Mouse (Mus musculus) kidney, postnatal 0 days (tissue): ENCODE measurements around the gene Pigb. TPM values are rescaled to one million over a fixed set of nuclear protein-coding genes. Genes with fewer than 3 reads are reported as not detected.

Experiments
- ATAC-seq: fragments of 200-750 bp; cut with Nextera tagmentation; replicated peaks from 2 replicates; pipeline ENCODE4 v1.8.0; 2017; ENCODE audit warnings: low read depth, moderate number of reproducible peaks, moderate TSS enrichment, moderate library complexity; ENCODE audit not compliant: low FRiP score
- DNase-seq: peaks from one replicate; pipeline ENCODE4 v3.0.0-alpha.2; 2016; ENCODE audit warnings: low spot score
- H3K27ac ChIP-seq: fragments of 300-500 bp; sonication (generic); 2 replicates; pipeline ENCODE4 v1.5.1; 2014; ENCODE audit warnings: mild to moderate bottlenecking
- H3K27me3 ChIP-seq: fragments of 300-500 bp; sonication (generic); 2 replicates; pipeline ENCODE4 v1.6.1; 2014; ENCODE audit warnings: low read length, mixed read lengths; ENCODE audit not compliant: insufficient read depth
- H3K36me3 ChIP-seq: fragments of 300-500 bp; sonication (generic); 2 replicates; pipeline ENCODE4 v1.6.1; 2014; ENCODE audit warnings: low read length, mixed read lengths; ENCODE audit not compliant: insufficient read depth
- H3K4me1 ChIP-seq: fragments of 300-500 bp; sonication (generic); replicated peaks from 2 replicates; pipeline ENCODE4 v1.6.1; 2014; ENCODE audit warnings: antibody characterized with exemption, low read length, mixed read lengths; ENCODE audit not compliant: insufficient read depth
- H3K4me2 ChIP-seq: fragments of 300-500 bp; sonication (generic); 2 replicates; pipeline ENCODE4 v1.6.1; 2014; ENCODE audit warnings: mild to moderate bottlenecking, low read length, moderate library complexity, mixed read lengths
- H3K4me3 ChIP-seq: fragments of 300-500 bp; sonication (generic); replicated peaks from 2 replicates; pipeline ENCODE4 v1.5.1; 2014; ENCODE audit warnings: low read depth, low read length
- H3K9ac ChIP-seq: fragments of 300-500 bp; sonication (generic); 2 replicates; pipeline ENCODE4 v1.6.1; 2014; ENCODE audit warnings: low read depth, low read length
- H3K9me3 ChIP-seq: fragments of 300-500 bp; sonication (generic); replicated peaks from 2 replicates; pipeline ENCODE4 v1.6.1; 2016; ENCODE audit warnings: low read length, inconsistent platforms, mixed read lengths
- CTCF ChIP-seq: IDR thresholded peaks from 2 replicates; pipeline ENCODE4 v1.5.1; 2016; ENCODE audit warnings: antibody characterized with exemption, low read depth, mild to moderate bottlenecking, moderate library complexity
- WGBS: fragments of 180-500 bp; shearing (Covaris S2); extraction: QIAGEN DNeasy Blood & Tissue Kit; methylation state at CpG from one replicate; pipeline ENCODE4 v1.1.7; 2014; 5-methylcytosine and 5-hydroxymethylcytosine counted together
- polyA plus RNA-seq: library from polyadenylated mRNA; unstranded; fragments of >200 nt; fragmentation: Nextera tagmentation; extraction: Ambion mirVana; gene quantifications from 2 replicates; pipeline ENCODE4 v1.2.1, GENCODE M21; 2015

Gene Pigb
- polyA plus RNA-seq, 1 experiment from 2014 or later = 10.8 TPM

DNA sequence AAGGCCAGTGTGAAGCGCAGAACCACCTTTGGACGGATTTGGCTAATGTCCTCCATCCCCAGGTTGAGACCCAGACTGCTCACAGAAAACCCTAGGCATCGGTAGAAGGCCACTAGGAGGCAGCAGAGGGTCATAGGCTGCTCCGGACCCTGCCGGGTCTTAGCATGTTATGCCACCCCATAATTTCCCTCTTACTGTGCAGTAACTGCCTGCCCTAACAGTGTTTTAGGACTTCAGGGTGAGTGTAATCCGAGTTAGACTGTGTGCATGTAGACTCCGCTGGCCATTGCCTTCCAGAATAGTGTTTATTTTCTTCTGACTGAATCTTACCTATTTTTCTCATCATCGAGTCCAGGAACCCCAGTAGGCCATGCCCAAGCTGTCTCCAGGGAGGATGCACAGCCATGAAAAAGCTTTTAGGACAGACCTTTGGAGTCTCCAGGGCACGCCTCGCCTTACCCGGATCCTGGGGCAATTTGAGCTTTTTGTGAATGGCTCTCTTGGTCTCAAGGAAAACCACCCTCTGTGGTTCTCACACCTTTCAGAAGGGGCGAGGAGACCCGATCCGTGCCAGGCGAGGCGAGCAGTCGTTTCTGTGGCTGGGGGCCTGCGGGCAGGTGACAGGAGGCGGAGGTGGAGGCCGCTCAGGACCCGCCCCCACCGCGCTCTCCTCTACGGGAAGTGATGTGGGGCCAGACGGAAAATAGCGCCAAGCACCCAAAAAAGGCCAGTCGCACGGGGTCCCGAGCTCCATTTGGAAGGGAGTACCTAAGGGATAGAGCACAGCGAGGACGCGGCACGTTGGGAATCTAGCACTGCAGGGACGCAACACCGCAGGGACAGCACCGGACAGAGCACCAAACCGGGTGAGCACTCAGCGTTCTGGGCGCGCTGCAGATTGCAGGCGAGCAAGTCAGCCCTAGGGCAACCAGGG lies 4.2 kb upstream of the Pigb start, which contains the start of gene Rab27a:
Rab27a (plus strand) TSS at position 709 of the 934 bp plus-strand sequence.
- Histone ChIP-seq H3K4me2 (peak within 1 kb of the TSS; percentile 96), H3K4me1 (peaks cover 16% of the 10 kb centered on the region), H3K4me3 (peak within 1 kb of the TSS; percentile 49), H3K36me3 (no peaks in the 10 kb centered on the region), H3K27ac (no peak within 1 kb of the TSS), H3K9me3 (no peaks in the 10 kb centered on the region), H3K27me3 (no peaks in the 10 kb centered on the region), H3K9ac (peak within 1 kb of the TSS; percentile 63)
- DNase-seq (peak; percentile 94), ATAC-seq (peak; percentile 47)
- WGBS = 1% methylated on average over 41 of the region's 41 CpGs
- TF ChIP-seq CTCF = peak; percentile 97

DNA sequence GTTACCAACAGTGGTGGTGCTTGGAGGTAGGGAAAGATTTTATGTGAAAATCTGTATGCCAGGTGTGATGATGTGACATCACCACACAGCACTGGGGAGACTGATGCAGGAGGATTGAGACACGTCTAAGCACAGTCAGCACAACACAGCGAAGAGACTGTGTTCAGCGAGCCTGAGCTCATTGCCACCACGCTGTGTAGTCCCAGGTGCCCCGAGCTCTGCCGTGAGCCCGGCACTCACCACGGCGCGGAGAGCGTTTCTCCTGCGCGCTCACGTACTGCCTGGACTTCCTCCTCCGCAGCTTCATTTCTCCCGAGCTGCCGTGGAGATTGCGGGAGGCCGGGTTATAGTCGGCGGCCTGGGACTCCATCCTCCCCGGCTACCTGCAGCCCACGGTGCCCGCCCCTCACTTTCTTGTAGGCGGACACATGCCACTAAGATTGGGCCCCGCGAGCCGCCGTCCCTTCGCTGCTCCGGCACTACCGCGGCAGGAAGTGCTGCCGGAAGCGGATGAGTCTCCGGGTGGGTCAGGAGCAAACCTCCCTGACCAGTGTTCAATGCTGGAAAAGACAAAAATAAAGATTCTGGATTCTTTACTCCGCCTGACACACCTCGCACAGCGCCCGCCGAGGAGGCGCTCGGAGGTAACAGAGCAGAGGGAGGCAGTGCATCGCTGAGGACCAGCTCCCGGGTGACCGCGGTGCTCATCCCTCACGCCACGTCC lies 794 bp downstream of the Pigb start:
- Histone ChIP-seq H3K27ac (peak overlapping the region; percentile 82), H3K4me1 (peaks cover 8% of the 10 kb centered on the region; the same call in 1 of the 2 replicates), H3K4me2 (peak overlapping the region; percentile 63), H3K27me3 (no peaks in the 10 kb centered on the region), H3K36me3 (no peaks in the 10 kb centered on the region), H3K4me3 (peak overlapping the region; percentile 91), H3K9me3 (no peaks in the 10 kb centered on the region), H3K9ac (peak overlapping the region; percentile 84)
- peak; percentile 86 for ATAC-seq
- DNase-seq = peak; percentile 94
- no peak for TF ChIP-seq CTCF
- under 1% methylated on average over 49 of the region's 49 CpGs for whole genome bisulfite sequencing

DNA sequence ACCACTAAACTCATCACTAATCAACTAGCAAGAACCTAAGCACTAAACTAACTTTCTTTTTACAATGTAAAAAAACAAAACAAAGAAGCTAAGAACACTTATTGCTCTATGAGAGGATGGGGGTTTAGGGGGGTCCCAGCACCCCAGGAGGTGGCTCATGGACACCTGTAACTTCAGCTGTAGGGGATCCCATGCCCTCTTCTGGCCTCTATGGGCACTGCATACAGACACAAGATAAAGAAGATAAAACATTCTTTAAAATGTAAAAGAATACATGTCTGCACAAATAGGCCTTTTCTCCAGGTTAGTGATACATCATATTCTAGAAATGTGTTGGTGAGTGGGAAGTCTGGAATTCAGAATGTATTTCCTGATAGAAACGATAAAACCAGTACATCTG lies 6.8 kb downstream of the Pigb start:
- Histone ChIP-seq H3K36me3 (peaks cover 21% of the 10 kb centered on the region), H3K4me3 (no peak overlapping the region)
- TF ChIP-seq CTCF = peak; percentile 23; the same call in 1 of the 2 replicates

DNA sequence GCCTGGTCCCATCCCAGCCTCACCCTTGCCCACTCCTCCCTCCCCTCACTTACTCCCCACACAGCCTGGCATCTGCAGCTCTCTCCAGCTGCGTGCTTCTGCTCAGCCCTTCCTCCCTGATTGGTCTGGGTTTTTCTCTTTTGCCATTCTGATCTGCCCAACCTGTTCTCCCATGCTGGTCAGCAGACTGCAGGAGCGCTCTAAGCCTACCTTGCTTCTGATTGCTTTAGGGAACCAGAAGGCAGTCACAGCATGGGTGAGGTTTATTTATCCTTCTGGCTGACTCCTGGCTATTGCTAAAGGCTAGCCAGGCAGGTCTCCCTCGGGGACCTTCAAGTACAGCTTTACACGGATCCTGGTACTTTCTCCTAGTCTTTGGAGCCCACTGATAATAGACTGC lies 8.8 kb downstream of the Pigb start:
- Histone ChIP-seq H3K4me3 (no peak overlapping the region), H3K36me3 (peaks cover 21% of the 10 kb centered on the region), H3K4me2 (no peak overlapping the region), H3K9ac (no peak overlapping the region), H3K4me1 (no peaks in the 10 kb centered on the region), H3K27ac (no peak overlapping the region), H3K9me3 (no peaks in the 10 kb centered on the region), H3K27me3 (no peaks in the 10 kb centered on the region)
- ATAC-seq = no peak
- no peak for DNase-seq
- no peak for TF ChIP-seq CTCF
- 76% methylated on average over 4 of the region's 4 CpGs for WGBS

More for the DNA sequence above, 6.8 kb downstream of the Pigb start:
- Histone ChIP-seq H3K9me3 (no peaks in the 10 kb centered on the region), H3K4me1 (no peaks in the 10 kb centered on the region), H3K9ac (no peak overlapping the region), H3K4me2 (no peak overlapping the region), H3K27ac (no peak overlapping the region), H3K27me3 (no peaks in the 10 kb centered on the region)
- WGBS = 91% methylated on average over 1 of the region's 1 CpGs
- DNase-seq (no peak), ATAC-seq (no peak)

DNA sequence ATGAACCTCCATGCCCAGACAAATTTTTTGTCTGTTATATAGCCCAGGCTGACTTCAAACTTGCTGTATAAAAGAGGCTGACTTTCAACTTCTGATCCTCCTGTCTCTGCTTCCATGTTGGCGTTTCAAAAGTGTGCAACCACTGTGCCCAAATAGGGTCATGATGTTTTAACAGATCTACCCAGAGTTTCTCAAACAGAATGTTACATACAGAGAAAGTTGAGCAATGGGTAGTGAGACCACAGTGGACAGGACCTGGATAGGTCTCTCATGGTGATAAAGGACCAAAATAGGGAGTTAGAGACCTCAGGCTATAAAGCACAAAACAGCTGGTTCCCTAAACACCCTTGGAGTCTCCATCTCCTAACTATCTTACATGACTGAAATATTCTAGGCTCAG lies 9.7 kb downstream of the Pigb start:
- Histone ChIP-seq H3K27me3 (no peaks in the 10 kb centered on the region), H3K9me3 (no peaks in the 10 kb centered on the region), H3K9ac (no peak overlapping the region), H3K4me2 (no peak overlapping the region), H3K4me1 (no peaks in the 10 kb centered on the region), H3K4me3 (no peak overlapping the region), H3K36me3 (peaks cover 21% of the 10 kb centered on the region), H3K27ac (no peak overlapping the region)
- ATAC-seq = no peak
- TF ChIP-seq CTCF = no peak
- DNase-seq = no peak
- 100% methylated on average over 1 of the region's 1 CpGs for WGBS

DNA sequence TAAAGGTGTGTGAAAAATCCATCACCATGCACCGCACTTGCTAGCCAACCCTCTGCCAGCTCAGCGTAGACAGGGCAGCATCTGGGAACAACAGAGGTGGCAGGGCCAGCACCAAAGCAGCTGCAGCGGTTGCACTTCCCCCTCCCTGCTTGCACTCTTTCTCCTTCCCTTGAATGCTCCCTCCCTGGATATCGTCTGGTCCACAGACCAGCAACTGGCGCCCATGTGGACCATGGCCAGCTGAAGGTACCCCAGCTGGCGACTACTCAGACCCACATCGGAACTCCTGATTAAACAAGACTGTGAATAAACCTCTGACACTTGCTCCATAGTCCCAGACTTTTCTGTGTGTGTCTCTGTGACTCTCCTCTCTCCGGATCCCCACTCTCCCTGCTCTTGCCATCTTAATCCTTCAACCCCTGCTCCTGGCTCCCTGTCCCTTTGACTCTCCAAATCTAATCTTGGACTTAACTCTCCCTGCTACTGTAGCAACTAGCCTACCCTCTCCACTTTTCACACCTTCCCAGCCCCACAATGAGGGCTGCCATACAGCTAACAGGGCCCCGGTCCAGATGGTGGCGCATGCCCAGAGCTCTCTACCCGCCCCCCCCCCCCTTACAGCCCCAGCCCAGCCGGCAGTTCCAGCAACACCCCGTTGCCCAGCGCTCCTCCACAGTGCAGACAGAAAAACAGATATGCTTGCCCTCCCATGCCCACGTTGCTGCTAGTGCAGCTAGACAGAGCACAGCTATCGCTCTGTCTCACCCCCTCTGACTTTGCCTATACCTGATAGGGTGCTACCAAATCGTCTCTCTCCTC lies 14.2 kb downstream of the Pigb start:
- H3K36me3 ChIP-seq = peaks cover 11% of the 10 kb centered on the region
- ATAC-seq = 0 out of 2 replicates have a peak, but pooled peaks have one; percentile 13
- no peak for DNase-seq

More for the DNA sequence above, 14.2 kb downstream of the Pigb start:
- no peak overlapping the region; the same call in 1 of the 2 replicates for H3K4me2 ChIP-seq
- H3K9me3 ChIP-seq = no peaks in the 10 kb centered on the region
- no peaks in the 10 kb centered on the region for H3K27me3 ChIP-seq
- no peak overlapping the region for H3K27ac ChIP-seq
- 31% methylated on average over 17 of the region's 17 CpGs for WGBS
- H3K9ac ChIP-seq = no peak overlapping the region
- no peaks in the 10 kb centered on the region for H3K4me1 ChIP-seq
- H3K4me3 ChIP-seq = no peak overlapping the region
- TF ChIP-seq CTCF = no peak
